Mouse (Mus musculus): Measurements from ENCODE around the gene Creb3l4.
A peak's percentile ranks its signal among the peaks of the same experiment; 100 is the strongest.

DNA sequence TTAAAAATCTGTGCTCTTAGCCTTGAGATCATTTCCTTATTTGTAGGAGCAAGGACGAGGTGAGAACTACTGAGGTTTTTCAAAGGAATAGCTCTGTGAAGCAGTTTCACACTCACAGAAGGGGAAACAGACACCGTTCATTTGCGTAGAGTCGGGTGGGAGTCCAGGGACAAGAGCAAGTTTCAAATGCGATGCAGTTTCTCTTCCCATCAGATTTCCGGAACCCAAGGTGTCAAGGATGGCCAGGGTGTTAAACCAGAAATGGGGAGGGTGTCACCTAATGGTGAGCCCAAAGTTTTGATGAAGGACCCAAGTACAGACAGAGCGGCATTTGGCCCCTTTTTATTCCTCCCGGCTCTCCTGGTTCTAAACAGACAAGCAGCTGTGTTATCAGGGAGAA is 12.2 kb downstream of the Creb3l4 start:
- TF ChIP-seq HCFC1 (IDR thresholded peaks at IDR 0.05; ENCODE audit: low read depth, low read length) (no peak), MAZ (IDR thresholded peaks at IDR 0.05; ENCODE audit: low read depth, low read length) (no peak), ZC3H11A (IDR thresholded peaks at IDR 0.05; ENCODE audit: low read depth, low read length) (no peak), EP300 (IDR thresholded peaks at IDR 0.05; ENCODE audit: low read length) (0 out of 2 replicates have a peak, but pooled peaks have one; percentile 13), POLR2A (IDR thresholded peaks at IDR 0.05; ENCODE audit: low read depth, low read length) (no peak), MXI1 (IDR thresholded peaks at IDR 0.05; ENCODE audit: low read depth, low read length) (no peak), E2F4 (IDR thresholded peaks at IDR 0.05; ENCODE audit: insufficient replicate concordance, low read depth, low read length) (no peak), CTCF (conservative IDR thresholded peaks at IDR 0.05 in 1 of 2, IDR thresholded peaks at IDR 0.05 in 1 of 2; ENCODE audit: low read depth in 2 of 2, low read length in 2 of 2) (no peak), POLR2AphosphoS2 (IDR thresholded peaks at IDR 0.05; ENCODE audit: low read depth, low read length) (no peak), MAFK (IDR thresholded peaks at IDR 0.05; ENCODE audit: insufficient replicate concordance, low read length) (no peak)
